Mouse (Mus musculus) liver, embryonic 13.5 days (tissue): ENCODE measurements around the gene Nsrp1. TPM values are rescaled to one million over a fixed set of nuclear protein-coding genes. Genes with fewer than 3 reads are reported as not detected.
"Not testable (repeated sequence)": the region's sequence is repeated elsewhere in the genome, so short reads cannot be mapped to it uniquely, and the experiment has no call there.

Experiments used
- ATAC-seq: fragments of 200-750 bp; cut with Nextera tagmentation; 2 replicates; pipeline ENCODE4 v1.8.0; 2017; ENCODE audit warnings: low read depth, mild to moderate bottlenecking, moderate number of reproducible peaks, moderate library complexity
- DNase-seq: peaks from one replicate; pipeline ENCODE4 v3.0.0; 2022
- H3K27ac ChIP-seq: fragments of 300-500 bp; sonication (generic); 2 replicates; pipeline ENCODE4 v1.5.1; 2015; ENCODE audit warnings: moderate library complexity, mild to moderate bottlenecking, inconsistent platforms
- H3K27me3 ChIP-seq: fragments of 300-500 bp; sonication (generic); 2 replicates; pipeline ENCODE4 v1.6.1; 2015; ENCODE audit warnings: mild to moderate bottlenecking, inconsistent platforms
- H3K36me3 ChIP-seq: fragments of 300-500 bp; sonication (generic); 2 replicates; pipeline ENCODE4 v1.6.1; 2015; ENCODE audit warnings: mild to moderate bottlenecking, inconsistent platforms
- H3K4me1 ChIP-seq: fragments of 300-500 bp; sonication (generic); replicated peaks from 2 replicates; pipeline ENCODE4 v1.6.1; 2015; ENCODE audit warnings: inconsistent platforms
- H3K4me2 ChIP-seq: fragments of 300-500 bp; sonication (generic); 2 replicates; pipeline ENCODE4 v1.6.1; 2015; ENCODE audit warnings: inconsistent platforms, mild to moderate bottlenecking, moderate library complexity
- H3K4me3 ChIP-seq: fragments of 300-500 bp; sonication (generic); replicated peaks from 2 replicates; pipeline ENCODE4 v1.5.1; 2015; ENCODE audit warnings: mild to moderate bottlenecking, inconsistent platforms
- H3K9ac ChIP-seq: fragments of 300-500 bp; sonication (generic); 2 replicates; pipeline ENCODE4 v1.6.1; 2015; ENCODE audit warnings: mild to moderate bottlenecking, inconsistent platforms
- H3K9me3 ChIP-seq: fragments of 300-500 bp; sonication (generic); replicated peaks from 2 replicates; pipeline ENCODE4 v1.6.1; 2016; ENCODE audit warnings: inconsistent platforms
- WGBS: fragments of 180-500 bp; shearing (Covaris S2); methylation state at CpG from one replicate; pipeline ENCODE4 v1.1.7; 2015; ENCODE audit not compliant: insufficient replicate concordance; 5-methylcytosine and 5-hydroxymethylcytosine counted together
- polyA plus RNA-seq: library from polyadenylated mRNA; unstranded; fragments of >200 nt; fragmentation: Nextera tagmentation; extraction: Ambion mirVana; gene quantifications from 2 replicates; pipeline ENCODE4 v1.2.1, GENCODE M21; 2015

Gene Nsrp1
- polyA plus RNA-seq, 1 experiment from 2014 or later, result 31.9 TPM

- ATAC-seq (no peak), DNase-seq (no peak)
- under 1% methylated on average over 11 of the region's 11 CpGs for WGBS
- Histone ChIP-seq H3K4me1 (no peaks in the 10 kb centered on the region), H3K9ac (no peak overlapping the region), H3K9me3 (no peaks in the 10 kb centered on the region), H3K27ac (no peak overlapping the region), H3K27me3 (no peaks in the 10 kb centered on the region), H3K36me3 (no peaks in the 10 kb centered on the region), H3K4me2 (peak overlapping the region; percentile 41), H3K4me3 (peak overlapping the region; percentile 28)
Observed at GRCm38 (mm10) chr11:77093208-77093607, 15.0 kb upstream of the Nsrp1 start.

GRCm38 (mm10) chr11:77089162-77089561, 10.9 kb upstream of the Nsrp1 start:
- H3K4me2 ChIP-seq, result no peak overlapping the region
- H3K9ac ChIP-seq, result no peak overlapping the region
- no peak overlapping the region for H3K4me3 ChIP-seq
- 58% methylated on average over 2 of the region's 2 CpGs for WGBS
- H3K9me3 ChIP-seq, result no peaks in the 10 kb centered on the region
- DNase-seq (no peak), ATAC-seq (no peak)
- no peaks in the 10 kb centered on the region for H3K27me3 ChIP-seq
- no peaks in the 10 kb centered on the region for H3K4me1 ChIP-seq
- H3K36me3 ChIP-seq, result no peaks in the 10 kb centered on the region
- no peak overlapping the region for H3K27ac ChIP-seq

- no peak overlapping the region for H3K4me3 ChIP-seq
- no peaks in the 10 kb centered on the region for H3K27me3 ChIP-seq
- DNase-seq (no peak), ATAC-seq (no peak)
- no peaks in the 10 kb centered on the region for H3K9me3 ChIP-seq
- no peaks in the 10 kb centered on the region for H3K36me3 ChIP-seq
- H3K4me2 ChIP-seq, result no peak overlapping the region
- no peak overlapping the region for H3K27ac ChIP-seq
- H3K4me1 ChIP-seq, result no peaks in the 10 kb centered on the region
- WGBS, result 52% methylated on average over 2 of the region's 2 CpGs
- no peak overlapping the region for H3K9ac ChIP-seq
Observed at GRCm38 (mm10) chr11:77087004-77087403, 8.8 kb upstream of the Nsrp1 start.

- Histone ChIP-seq H3K4me3 (no peak overlapping the region), H3K36me3 (no peaks in the 10 kb centered on the region), H3K9me3 (no peaks in the 10 kb centered on the region), H3K27ac (no peak overlapping the region), H3K4me1 (no peaks in the 10 kb centered on the region), H3K9ac (no peak overlapping the region), H3K4me2 (no peak overlapping the region), H3K27me3 (peaks cover 8% of the 10 kb centered on the region)
- 39% methylated on average over 5 of the region's 5 CpGs for WGBS
- no peak for ATAC-seq
- DNase-seq, result no peak
Observed at GRCm38 (mm10) chr11:77084001-77084682, 5.9 kb upstream of the Nsrp1 start.

- Histone ChIP-seq H3K9me3 (no peaks in the 10 kb centered on the region), H3K27ac (no peak overlapping the region), H3K36me3 (peaks cover 18% of the 10 kb centered on the region), H3K9ac (no peak overlapping the region), H3K4me1 (peaks cover 15% of the 10 kb centered on the region), H3K4me2 (peak overlapping the region; percentile 89; the same call in 1 of the 2 replicates), H3K4me3 (no peak overlapping the region), H3K27me3 (peaks cover 8% of the 10 kb centered on the region)
- ATAC-seq (no peak), DNase-seq (no peak)
- WGBS, result 94% methylated on average over 1 of the region's 1 CpGs
Observed at GRCm38 (mm10) chr11:77079361-77079760, 1.1 kb upstream of the Nsrp1 start.

GRCm38 (mm10) chr11:77077792-77078191, 443 bp downstream of the Nsrp1 start:
- H3K4me2 ChIP-seq, result peak overlapping the region; percentile 89
- H3K9ac ChIP-seq, result peak overlapping the region; percentile 84
- ATAC-seq (peak; percentile 43), DNase-seq (peak; percentile 20)
- peak overlapping the region; percentile 81 for H3K27ac ChIP-seq
- H3K4me1 ChIP-seq, result peaks cover 15% of the 10 kb centered on the region
- no peaks in the 10 kb centered on the region for H3K9me3 ChIP-seq
- H3K27me3 ChIP-seq, result peaks cover 8% of the 10 kb centered on the region
- WGBS, result under 1% methylated on average over 16 of the region's 16 CpGs
- H3K36me3 ChIP-seq, result peaks cover 27% of the 10 kb centered on the region
- H3K4me3 ChIP-seq, result peak overlapping the region; percentile 88

- H3K27ac ChIP-seq, DNase-seq, H3K9me3 ChIP-seq, H3K27me3 ChIP-seq, ATAC-seq: not testable (repeated sequence)
- peak overlapping the region; percentile 88 for H3K4me3 ChIP-seq
- H3K36me3 ChIP-seq, result peaks cover 28% of the 10 kb centered on the region
- H3K9ac ChIP-seq, result peak overlapping the region; percentile 84
- 47% methylated on average over 4 of the region's 4 CpGs for WGBS
- peaks cover 15% of the 10 kb centered on the region for H3K4me1 ChIP-seq
- H3K4me2 ChIP-seq, result peak overlapping the region; percentile 89
Observed at GRCm38 (mm10) chr11:77077331-77077730, 904 bp downstream of the Nsrp1 start.

- Histone ChIP-seq H3K9ac (no peak overlapping the region), H3K27ac (no peak overlapping the region), H3K4me3 (no peak overlapping the region), H3K4me2 (no peak overlapping the region), H3K36me3 (peaks cover 30% of the 10 kb centered on the region), H3K27me3 (no peaks in the 10 kb centered on the region), H3K9me3 (no peaks in the 10 kb centered on the region), H3K4me1 (peaks cover 6% of the 10 kb centered on the region)
- DNase-seq, result no peak
- WGBS, result 60% methylated on average over 4 of the region's 4 CpGs
- ATAC-seq, result no peak
Observed at GRCm38 (mm10) chr11:77070721-77071120, 7.5 kb downstream of the Nsrp1 start.

- DNase-seq, result no peak
- no peak for ATAC-seq
- Histone ChIP-seq H3K9me3 (no peaks in the 10 kb centered on the region), H3K27ac (no peak overlapping the region), H3K9ac (no peak overlapping the region), H3K36me3 (peaks cover 14% of the 10 kb centered on the region; the same call in 1 of the 2 replicates), H3K4me2 (no peak overlapping the region), H3K27me3 (no peaks in the 10 kb centered on the region), H3K4me1 (peaks cover 14% of the 10 kb centered on the region), H3K4me3 (no peak overlapping the region)
- 71% methylated on average over 4 of the region's 4 CpGs for WGBS
Observed at GRCm38 (mm10) chr11:77068825-77069224, 9.4 kb downstream of the Nsrp1 start.

- Histone ChIP-seq H3K9ac (no peak overlapping the region), H3K27ac (no peak overlapping the region), H3K4me1 (peaks cover 7% of the 10 kb centered on the region; the same call in 1 of the 2 replicates), H3K27me3 (no peaks in the 10 kb centered on the region), H3K4me2 (no peak overlapping the region), H3K9me3 (no peaks in the 10 kb centered on the region), H3K4me3 (no peak overlapping the region), H3K36me3 (no peaks in the 10 kb centered on the region)
- WGBS, result 82% methylated on average over 2 of the region's 2 CpGs
- no peak for DNase-seq
- ATAC-seq, result no peak
Observed at GRCm38 (mm10) chr11:77063406-77063805, 14.8 kb downstream of the Nsrp1 start.

GRCm38 (mm10) chr11:77061951-77062350, 16.3 kb downstream of the Nsrp1 start:
- Histone ChIP-seq H3K36me3 (no peaks in the 10 kb centered on the region), H3K4me2 (no peak overlapping the region), H3K9me3 (no peaks in the 10 kb centered on the region), H3K27me3 (no peaks in the 10 kb centered on the region), H3K4me3 (no peak overlapping the region), H3K9ac (no peak overlapping the region), H3K4me1 (peaks cover 7% of the 10 kb centered on the region; the same call in 1 of the 2 replicates), H3K27ac (no peak overlapping the region)
- DNase-seq (no peak), ATAC-seq (no peak)
- 79% methylated on average over 5 of the region's 5 CpGs for WGBS

- ATAC-seq, result no peak
- Histone ChIP-seq H3K9ac (no peak overlapping the region), H3K4me1 (0 out of 2 replicates have a peak, but pooled peaks cover 6% of the 10 kb centered on the region), H3K36me3 (peaks cover 21% of the 10 kb centered on the region), H3K27me3 (no peaks in the 10 kb centered on the region), H3K27ac (no peak overlapping the region), H3K4me3 (no peak overlapping the region), H3K9me3 (no peaks in the 10 kb centered on the region), H3K4me2 (no peak overlapping the region)
- 84% methylated on average over 2 of the region's 2 CpGs for WGBS
- no peak for DNase-seq
Observed at GRCm38 (mm10) chr11:77042816-77043215, 35.4 kb downstream of the Nsrp1 start.
